Mouse (Mus musculus): ENCODE measurements around the gene Rcbtb1.
"Not testable (repeated sequence)": the region's sequence is repeated elsewhere in the genome, so short reads cannot be mapped to it uniquely, and the experiment has no call there.

Gene Rcbtb1

GRCm38 (mm10) chr14:59200711-59201603 is at the start of gene Rcbtb1:
Gene Rcbtb1 (plus strand): TSS chr14:59201209.
- DNase-seq (ENCODE audit: low read depth): peak; percentile 75

GRCm38 (mm10) chr14:59155589-59155988 is 45.4 kb upstream of the Rcbtb1 start:
- DNase-seq (ENCODE audit: low read depth): no peak

GRCm38 (mm10) chr14:59157016-59157698 is 43.9 kb upstream of the Rcbtb1 start:
- DNase-seq (ENCODE audit: low read depth): no peak

- DNase-seq (ENCODE audit: low read depth): no peak
Measured at GRCm38 (mm10) chr14:59178649-59179048, 22.4 kb upstream of the Rcbtb1 start, which contains the start of gene Gm5142. Gene Gm5142 (minus strand): TSS chr14:59178749.

- DNase-seq (ENCODE audit: low read depth): no peak
Measured at GRCm38 (mm10) chr14:59182732-59183131, 18.3 kb upstream of the Rcbtb1 start.

GRCm38 (mm10) chr14:59185514-59185913 is 15.5 kb upstream of the Rcbtb1 start:
- DNase-seq (ENCODE audit: low read depth): no peak

GRCm38 (mm10) chr14:59186121-59186520 is 14.9 kb upstream of the Rcbtb1 start:
- DNase-seq (ENCODE audit: low read depth): no peak

- no peak for DNase-seq (ENCODE audit: low read depth)
Measured at GRCm38 (mm10) chr14:59201604-59202215, 701 bp downstream of the Rcbtb1 start.

GRCm38 (mm10) chr14:59205461-59205860 is 4.5 kb downstream of the Rcbtb1 start:
- DNase-seq (ENCODE audit: low read depth): no peak

GRCm38 (mm10) chr14:59205976-59206583 is 5.1 kb downstream of the Rcbtb1 start:
- no peak for DNase-seq (ENCODE audit: low read depth)

- DNase-seq (ENCODE audit: low read depth): no peak
Measured at GRCm38 (mm10) chr14:59209003-59209402, 8.0 kb downstream of the Rcbtb1 start.

GRCm38 (mm10) chr14:59209816-59210215 is 8.8 kb downstream of the Rcbtb1 start:
- DNase-seq (ENCODE audit: low read depth): no peak

- no peak for DNase-seq (ENCODE audit: low read depth)
Measured at GRCm38 (mm10) chr14:59219241-59219640, 18.2 kb downstream of the Rcbtb1 start.

- no peak for DNase-seq (ENCODE audit: low read depth)
Measured at GRCm38 (mm10) chr14:59226240-59226639, 25.2 kb downstream of the Rcbtb1 start.

- DNase-seq (ENCODE audit: low read depth): no peak
Measured at GRCm38 (mm10) chr14:59229822-59230221, 28.8 kb downstream of the Rcbtb1 start.

GRCm38 (mm10) chr14:59230331-59230966 is 29.4 kb downstream of the Rcbtb1 start:
- no peak for DNase-seq (ENCODE audit: low read depth)

GRCm38 (mm10) chr14:59232003-59232402 is 31.0 kb downstream of the Rcbtb1 start:
- peak; percentile 26 for DNase-seq (ENCODE audit: low read depth)

- no peak for DNase-seq (ENCODE audit: low read depth)
Measured at GRCm38 (mm10) chr14:59233635-59234034, 32.6 kb downstream of the Rcbtb1 start.

- not testable (repeated sequence) for DNase-seq (ENCODE audit: low read depth)
Measured at GRCm38 (mm10) chr14:59250350-59250749, 49.3 kb downstream of the Rcbtb1 start.

GRCm38 (mm10) chr14:59255861-59256260 is 54.9 kb downstream of the Rcbtb1 start:
- not testable (repeated sequence) for DNase-seq (ENCODE audit: low read depth)

GRCm38 (mm10) chr14:59260056-59260455 is 59.0 kb downstream of the Rcbtb1 start, which contains the start of gene Gm6904:
Gene Gm6904 (minus strand): TSS chr14:59260216.
- DNase-seq (ENCODE audit: low read depth): no peak

GRCm38 (mm10) chr14:59274961-59275360 is 74.0 kb downstream of the Rcbtb1 start:
- not testable (repeated sequence) for DNase-seq (ENCODE audit: low read depth)
